Mouse (Mus musculus) adipocyte (in vitro differentiated cells): ENCODE measurements around the gene Mpz.
"Not testable (repeated sequence)": the region's sequence is repeated elsewhere in the genome, so short reads cannot be mapped to it uniquely, and the experiment has no call there.

Experiments
- DNase-seq: peaks from one replicate; pipeline ENCODE4 v3.0.0-alpha.2; 2016; ENCODE audit warnings: low spot score

Gene Mpz

DNA sequence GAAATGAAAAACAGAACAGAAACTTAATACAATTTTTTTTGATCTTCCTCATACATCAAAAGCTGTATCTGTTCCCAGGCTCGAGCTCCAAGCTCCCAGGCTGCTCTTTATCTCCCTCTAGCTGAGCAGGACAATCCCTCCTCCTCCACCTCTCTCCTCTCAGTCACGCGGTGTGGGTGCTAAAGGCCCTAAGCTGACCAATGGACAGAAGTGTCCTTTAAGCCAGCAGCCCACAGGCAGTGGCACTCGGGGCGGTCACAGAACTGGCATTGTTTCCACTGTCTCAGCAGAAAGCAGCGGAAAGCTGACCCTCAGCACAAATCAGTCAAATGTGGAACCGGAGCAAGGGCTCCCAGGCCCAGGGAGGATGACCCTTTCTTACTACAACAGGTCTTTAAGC is 21.3 kb upstream of the Mpz start:
- no peak for DNase-seq

GRCm38 (mm10) chr1:171130971-171131370 is 19.5 kb upstream of the Mpz start:
- DNase-seq = no peak

DNA sequence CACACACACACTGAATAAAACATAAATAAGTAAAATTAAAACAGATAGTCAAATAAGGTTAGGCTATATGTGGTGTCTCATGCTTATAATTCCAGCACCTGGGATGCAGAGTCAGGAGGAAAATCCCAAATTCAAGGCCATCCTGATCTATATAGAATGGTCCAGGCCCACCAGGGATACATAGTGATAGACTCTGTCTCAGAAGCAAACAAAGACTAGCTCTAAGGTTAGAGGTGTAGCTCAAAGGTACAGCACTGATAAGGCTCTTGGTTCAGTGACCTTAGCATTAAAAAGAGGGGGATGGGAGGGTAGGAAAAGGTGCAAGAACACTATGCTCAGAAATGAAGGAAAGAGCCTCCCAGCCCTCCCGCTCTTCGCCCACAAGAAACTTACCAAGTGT is 14.9 kb upstream of the Mpz start:
- no peak for DNase-seq

DNA sequence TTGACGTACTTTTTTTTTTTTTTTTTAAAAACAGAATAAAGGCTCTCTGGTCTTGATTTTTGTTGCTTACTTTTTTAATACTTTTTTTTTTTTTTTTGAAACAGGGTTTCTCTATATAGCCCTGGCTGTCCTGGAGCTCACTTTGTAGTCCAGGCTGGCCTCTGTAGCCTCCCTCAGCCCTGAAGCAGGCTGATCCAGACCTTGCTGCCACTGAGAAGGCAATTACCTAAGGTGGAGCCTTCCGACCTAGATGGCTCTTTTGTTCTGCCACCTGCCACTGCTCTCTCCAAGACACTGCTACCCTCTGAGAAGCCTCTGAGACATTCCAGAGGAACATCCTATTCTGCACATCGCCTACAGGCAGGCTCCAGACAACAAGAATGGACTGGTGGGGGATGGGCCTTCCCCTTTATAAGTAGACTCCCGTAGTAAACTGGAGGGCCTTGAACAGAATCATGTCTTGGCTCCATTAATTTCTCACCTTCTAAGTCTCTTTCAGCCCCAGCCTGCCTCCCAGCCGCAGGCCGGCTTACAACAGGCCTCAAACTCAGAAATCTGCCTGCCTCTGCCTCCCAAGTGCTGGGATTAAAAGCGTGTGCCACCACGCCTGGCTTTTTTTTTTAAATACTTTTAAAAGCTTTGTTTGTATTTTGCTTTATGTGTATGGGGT is 12.9 kb upstream of the Mpz start:
- not testable (repeated sequence) for DNase-seq

DNA sequence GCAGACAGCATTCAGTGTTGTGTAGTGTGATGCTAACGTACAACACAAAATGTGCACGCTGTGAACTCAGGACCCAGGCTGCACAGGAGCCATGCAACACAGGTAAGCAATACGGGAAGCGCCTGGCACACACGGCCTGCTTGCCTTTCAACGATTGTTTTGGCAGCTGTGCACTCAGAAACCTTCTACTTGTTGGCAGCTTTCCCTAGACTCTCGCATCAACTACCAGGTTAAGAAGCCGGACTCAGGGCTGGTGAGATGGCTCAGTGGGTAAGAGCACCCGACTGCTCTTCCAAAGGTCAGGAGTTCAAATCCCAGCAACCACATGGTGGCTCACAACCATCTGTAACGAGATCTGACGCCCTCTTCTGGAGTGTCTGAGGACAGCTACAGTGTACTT is 7.5 kb upstream of the Mpz start:
- DNase-seq = not testable (repeated sequence)

- DNase-seq = no peak
Measured at GRCm38 (mm10) chr1:171150838-171151391, 404 bp downstream of the Mpz start.

- no peak for DNase-seq
Measured at GRCm38 (mm10) chr1:171151966-171152365, 1.5 kb downstream of the Mpz start.

DNA sequence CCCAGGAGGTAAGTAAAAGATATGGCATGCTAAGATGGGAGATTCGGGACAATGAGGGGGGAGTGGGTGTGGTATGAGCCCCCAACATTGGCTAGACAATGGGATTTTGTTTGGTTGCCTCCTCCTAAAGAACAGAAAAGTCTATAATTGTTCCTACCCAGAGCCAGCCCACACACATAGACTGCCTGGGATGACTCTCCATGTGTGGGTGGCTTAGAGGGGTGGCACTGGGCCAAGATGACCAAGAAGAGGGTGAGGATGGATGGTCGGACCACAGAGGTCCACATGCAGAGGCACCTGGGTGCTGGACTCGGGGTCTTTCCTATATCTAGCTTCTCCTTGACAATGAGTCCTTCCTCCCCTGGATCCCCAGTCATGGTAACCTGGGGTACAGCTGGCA is 6.1 kb downstream of the Mpz start:
- DNase-seq = no peak

DNA sequence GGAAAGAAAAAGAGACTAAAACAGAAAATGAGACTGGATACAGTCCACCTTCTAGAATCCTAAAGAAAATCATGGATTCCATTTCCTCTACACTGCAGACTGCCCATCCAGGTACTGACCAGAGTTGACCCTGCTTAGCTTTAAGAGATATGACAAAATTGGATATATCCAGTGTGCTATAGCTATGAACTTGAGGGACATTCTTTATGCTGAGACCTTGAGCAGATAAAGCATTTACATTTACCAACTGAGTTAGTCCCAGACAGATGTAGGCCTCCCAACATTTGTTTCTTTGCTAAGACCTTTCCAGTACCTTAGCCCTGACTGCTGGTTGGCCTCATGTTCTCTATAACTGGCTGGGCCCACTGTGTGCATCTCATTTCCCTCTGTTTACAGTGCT is 7.5 kb downstream of the Mpz start:
- no peak for DNase-seq

- DNase-seq = no peak
Measured at GRCm38 (mm10) chr1:171159485-171159975, 9.0 kb downstream of the Mpz start.

- no peak for DNase-seq
Measured at GRCm38 (mm10) chr1:171162526-171162925, 12.0 kb downstream of the Mpz start.

DNA sequence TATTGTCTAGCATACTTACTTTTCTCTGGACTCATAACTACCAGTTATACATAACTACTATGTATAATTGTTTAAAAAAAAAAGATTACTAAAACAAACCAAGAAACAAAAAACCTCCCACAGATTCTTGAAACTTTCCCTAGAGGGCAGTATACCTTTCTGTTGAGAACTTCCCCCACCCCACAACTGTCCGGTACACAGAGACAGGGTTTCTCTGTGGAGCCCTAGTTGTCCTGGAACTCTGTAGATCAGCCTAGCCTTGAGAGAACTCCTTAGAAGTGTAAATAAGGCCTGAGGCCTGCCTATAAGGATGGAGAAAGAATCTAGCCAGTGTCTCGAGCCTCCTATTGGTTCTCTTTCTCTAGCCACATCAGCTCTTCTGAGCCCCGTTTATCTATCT is 13.7 kb downstream of the Mpz start:
- no peak for DNase-seq

DNA sequence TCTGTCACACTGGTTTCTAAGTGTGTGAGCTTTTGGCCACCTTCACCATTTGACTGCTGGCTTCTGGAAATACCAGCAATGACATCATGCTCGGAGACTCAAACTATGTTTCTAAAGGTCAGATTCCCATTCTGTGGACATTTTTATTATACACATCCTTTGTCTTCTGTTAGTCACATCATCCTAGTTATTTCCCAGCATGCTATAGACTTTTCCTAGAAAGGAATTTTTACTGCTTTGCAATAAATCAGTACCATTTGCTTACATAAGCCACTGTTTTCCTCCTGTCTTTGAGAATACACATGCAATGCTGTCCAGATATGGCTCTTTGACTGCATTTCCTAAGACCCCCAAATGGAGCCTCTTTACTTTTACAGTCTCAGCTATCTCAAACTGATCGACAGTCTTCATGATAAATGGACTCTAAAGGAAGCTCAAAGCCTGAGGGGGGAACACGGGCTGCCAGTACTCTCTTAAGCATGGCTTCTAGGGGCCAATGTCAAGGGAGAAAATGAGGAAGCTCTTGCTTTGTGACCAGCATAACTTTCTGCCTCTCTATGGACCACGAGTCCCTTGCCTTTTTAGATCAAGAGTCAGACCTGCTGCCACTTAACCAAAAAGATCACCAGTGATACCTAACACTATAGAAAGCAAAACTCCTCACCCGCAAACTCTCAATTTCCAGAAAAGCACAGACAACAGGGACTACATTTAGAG is 15.3 kb downstream of the Mpz start:
- no peak for DNase-seq

- DNase-seq = no peak
Measured at GRCm38 (mm10) chr1:171168906-171169305, 18.4 kb downstream of the Mpz start.

GRCm38 (mm10) chr1:171169913-171170312 is 19.4 kb downstream of the Mpz start:
- no peak for DNase-seq

DNA sequence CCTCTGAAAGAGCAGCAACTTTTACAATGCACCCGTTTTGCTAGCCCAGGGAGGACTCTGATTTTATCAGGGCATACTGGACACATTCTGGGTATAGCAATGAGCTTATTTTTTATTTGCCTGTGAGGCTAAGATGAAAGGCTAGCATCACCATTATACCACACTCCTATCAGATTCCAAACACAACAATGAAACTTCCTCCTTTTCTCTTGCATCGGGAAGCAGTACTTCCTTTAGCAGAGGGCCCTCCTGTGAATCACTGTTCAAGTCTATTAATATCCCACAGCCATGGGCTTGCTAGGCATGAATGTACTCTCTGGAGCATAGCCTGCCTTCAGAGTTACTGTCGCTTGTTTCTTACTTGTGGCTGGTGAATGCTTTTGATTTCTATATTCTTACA is 20.6 kb downstream of the Mpz start:
- DNase-seq = no peak

DNA sequence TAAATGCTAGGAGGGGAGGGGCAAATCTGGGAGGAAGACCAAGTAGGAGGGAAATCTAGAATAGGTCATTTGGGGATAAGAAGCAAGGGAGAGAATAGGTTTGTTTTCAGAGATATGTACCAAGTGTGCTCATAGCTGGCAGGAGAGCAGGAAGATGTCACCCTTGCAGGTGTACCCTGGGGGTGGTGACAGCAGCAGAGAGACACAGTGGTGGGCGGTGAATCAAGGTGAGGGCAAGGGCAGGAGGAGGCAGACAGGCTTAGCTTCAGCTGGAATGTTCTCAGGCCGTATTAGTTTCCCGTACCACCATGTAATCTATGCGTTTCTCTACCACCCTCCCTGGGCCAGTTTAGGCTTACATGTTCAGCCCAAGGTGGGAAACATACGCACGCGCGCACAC is 22.3 kb downstream of the Mpz start:
- DNase-seq = no peak

- no peak for DNase-seq
Measured at GRCm38 (mm10) chr1:171179487-171180171, 29.1 kb downstream of the Mpz start.

- DNase-seq = no peak
Measured at GRCm38 (mm10) chr1:171183025-171183424, 32.5 kb downstream of the Mpz start.

DNA sequence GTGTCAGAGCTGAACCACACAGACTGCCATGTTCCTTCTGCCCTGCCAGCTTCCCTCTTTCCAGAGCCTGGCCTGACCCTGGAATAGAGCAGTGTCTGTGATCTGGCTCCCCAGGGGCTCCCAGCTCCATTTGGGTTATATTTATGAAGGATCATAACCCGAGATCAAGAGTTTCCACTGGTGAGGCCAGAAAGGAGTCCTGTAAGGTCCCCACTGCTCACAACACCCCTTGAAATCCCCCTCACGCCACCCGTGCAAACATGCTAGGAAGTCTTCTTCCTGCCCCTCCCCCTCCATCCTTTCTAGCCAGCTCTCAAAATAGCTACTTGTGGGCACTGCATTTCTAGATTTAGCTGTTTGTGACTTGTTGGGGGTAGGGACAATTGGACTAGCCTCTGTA is 33.1 kb downstream of the Mpz start:
- no peak for DNase-seq

GRCm38 (mm10) chr1:171184314-171184713 is 33.8 kb downstream of the Mpz start:
- peak; percentile 29 for DNase-seq

- no peak for DNase-seq
Measured at GRCm38 (mm10) chr1:171185655-171186054, 35.1 kb downstream of the Mpz start.
